Mouse (Mus musculus): ENCODE data around the gene Wfdc10. TPM values are rescaled to one million over a fixed set of nuclear protein-coding genes. Genes with fewer than 3 reads are reported as not detected.
"Not testable (repeated sequence)": the region's sequence is repeated elsewhere in the genome, so short reads cannot be mapped to it uniquely, and the experiment has no call there.

Gene Wfdc10
- total RNA-seq (2021), result not detected

DNA sequence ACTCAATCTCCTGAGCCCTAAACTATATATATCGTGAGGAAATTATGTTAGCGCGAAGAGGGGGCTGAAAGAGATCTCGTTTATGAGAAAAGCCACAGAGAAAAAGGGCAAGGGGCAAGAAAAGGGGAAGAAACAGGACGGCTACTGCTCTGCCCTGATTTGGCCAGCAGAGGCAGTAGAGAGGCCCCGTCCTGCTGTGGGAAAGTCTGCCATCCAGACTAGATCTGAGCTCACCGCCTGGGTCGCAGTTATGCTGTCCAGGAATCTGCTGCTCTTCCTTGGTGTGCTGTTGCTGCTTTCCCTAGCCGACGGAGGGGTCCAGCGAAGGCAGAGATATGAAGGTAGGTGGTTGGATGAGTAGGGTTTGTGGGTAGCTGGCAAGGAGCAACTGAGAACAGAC, at the start of gene Wfdc10:
TSS of gene Wfdc10 (plus strand) at position 189 of the 400 bp plus-strand sequence.
- DNase-seq (ENCODE audit: extremely low spot score in 1 of 2, low spot score in 1 of 2), result peak in 1 of 2 experiments; percentile 47

DNA sequence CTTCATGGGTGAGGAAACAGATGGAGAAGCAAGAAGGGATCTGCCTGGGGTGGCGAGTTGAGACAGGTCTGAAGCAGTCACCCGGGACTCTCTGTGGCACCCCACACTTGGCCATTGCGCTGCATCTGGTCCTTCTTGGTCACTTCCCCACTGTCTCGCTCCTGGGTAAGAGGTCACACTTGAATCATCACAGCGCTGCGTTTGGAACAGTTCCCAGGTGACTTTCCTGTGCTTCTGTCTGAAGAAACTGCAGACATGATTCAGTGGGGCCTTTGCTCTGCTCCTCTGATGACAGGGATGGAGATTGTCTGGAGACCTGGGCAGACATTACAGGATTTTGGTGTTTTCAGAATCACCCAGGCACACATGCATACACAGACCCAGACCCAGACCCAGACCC, 47.1 kb upstream of the Wfdc10 start:
- no peak for DNase-seq (ENCODE audit: extremely low spot score in 1 of 2, low spot score in 1 of 2)

DNA sequence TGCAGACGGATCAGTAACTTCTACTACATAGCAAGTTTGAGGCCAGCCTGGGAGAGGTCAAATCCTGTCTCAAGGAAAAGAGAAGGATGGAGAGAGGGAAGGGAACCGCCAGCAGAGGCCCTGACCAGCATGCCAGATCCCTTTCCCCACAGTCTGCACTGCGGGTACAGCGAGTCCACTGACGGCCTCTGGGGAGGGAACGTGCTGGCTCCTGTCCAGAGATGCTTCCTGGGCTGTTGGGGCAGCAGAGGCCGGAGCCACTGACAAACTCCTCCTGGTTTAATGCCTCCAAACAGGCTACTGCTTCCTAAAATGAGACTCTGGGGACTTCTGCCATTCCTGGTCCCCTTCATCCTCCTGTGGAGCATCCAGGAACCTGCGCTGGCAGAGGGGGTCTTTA, 42.4 kb upstream of the Wfdc10 start, which contains the start of the genes Wfdc6b and Wfdc8:
TSS of gene Wfdc6b (plus strand) at position 52 of the 400 bp plus-strand sequence.
TSS of gene Wfdc8 (minus strand) at position 156 of the 400 bp plus-strand sequence.
- DNase-seq (ENCODE audit: extremely low spot score in 1 of 2, low spot score in 1 of 2), result not testable (repeated sequence)

DNA sequence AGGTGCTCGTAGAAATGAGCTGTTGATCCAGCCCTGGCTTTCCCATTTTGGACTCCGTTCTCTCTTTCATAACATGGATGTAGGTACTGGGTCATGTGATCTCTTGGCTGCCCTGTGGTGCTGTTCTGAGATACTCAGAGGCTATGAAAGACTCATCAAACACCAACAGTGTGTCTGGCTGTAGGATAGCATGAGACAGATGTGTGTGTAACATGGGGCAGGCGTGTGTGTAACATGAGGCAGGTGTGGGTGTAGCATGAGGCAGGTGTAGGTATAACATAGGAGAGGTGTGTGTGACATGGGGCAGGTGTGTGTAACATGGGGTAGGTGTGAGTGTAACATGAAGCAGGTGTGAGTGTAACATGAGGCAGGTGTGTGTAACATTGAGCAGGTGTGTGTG, 40.5 kb upstream of the Wfdc10 start:
- DNase-seq (ENCODE audit: extremely low spot score in 1 of 2, low spot score in 1 of 2), result no peak

DNA sequence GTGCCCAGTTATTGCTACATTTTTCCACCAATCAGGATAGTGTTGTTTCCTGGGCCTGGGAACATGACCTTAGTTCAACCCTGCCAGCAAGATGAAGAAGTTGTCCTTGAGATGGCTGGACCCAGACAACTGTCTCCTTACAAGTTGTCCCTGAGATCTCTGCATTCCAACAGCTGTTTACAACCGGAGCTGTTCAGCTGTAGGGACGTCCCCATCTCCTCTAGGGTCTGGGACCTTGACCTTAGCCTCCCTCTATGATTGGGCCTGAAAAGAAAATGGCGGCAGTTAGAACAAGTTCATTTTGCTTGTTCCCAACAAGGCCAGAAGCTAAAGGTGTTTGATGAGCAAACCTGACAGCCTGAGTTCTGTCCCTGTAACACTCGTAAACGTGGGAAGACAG, 36.8 kb upstream of the Wfdc10 start:
- no peak for DNase-seq (ENCODE audit: extremely low spot score in 1 of 2, low spot score in 1 of 2)

DNA sequence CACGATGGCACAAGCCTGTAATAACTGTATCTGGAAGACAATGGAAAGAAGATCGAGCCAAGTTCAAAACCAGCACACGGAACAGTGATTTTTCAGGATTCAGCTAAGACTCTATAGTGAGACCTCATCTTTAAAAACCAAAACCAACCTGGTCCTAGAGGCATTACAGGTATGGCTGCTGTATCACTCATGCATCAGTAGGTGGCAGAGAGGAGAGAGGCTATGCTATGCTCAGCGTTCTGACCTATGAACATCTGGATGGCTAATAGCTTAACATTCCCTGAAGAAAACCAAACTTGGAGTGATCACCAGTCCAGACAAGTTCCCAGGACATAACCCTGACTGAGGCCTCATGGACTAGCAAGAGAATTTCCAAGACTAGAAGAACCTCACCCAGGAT, 34.1 kb upstream of the Wfdc10 start:
- no peak for DNase-seq (ENCODE audit: extremely low spot score in 1 of 2, low spot score in 1 of 2)

DNA sequence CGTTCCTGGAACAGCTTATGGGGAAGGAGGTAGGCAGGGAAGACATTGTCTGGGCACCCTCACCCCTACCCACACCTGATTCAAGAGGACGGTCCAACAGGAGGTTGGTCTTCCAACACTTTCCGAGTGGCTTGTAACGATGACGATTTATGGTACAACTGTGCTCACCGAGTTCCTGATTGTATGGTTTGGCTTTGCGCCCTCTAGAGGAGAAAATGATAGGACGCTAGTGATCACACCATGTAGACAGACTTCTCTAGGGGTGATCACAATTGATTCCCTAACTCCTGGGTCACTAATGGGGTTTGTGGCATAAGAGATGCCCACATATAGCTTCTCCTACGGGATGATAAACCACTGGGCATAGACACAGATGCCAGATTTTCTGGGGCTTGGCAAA, 20.6 kb upstream of the Wfdc10 start:
- DNase-seq (ENCODE audit: extremely low spot score in 1 of 2, low spot score in 1 of 2), result no peak

DNA sequence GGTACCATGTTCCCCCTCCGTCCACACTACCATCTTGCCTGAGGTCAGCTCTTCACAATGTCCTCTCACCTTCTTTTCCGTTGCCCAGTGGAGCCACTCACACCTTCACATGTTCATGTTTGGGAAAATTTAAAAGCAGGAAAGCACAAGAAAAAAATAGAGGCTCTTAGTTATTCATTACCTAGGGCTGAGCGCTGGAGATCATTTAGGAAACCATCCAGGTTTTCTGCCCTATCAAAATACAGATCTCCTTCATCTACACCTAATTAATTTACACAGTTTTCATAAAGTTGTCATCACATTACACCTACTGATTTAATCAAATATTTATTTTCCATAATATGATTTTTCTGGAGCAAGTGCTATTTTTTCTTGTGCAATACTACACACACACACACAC, 17.1 kb upstream of the Wfdc10 start, which contains the start of gene Wfdc16:
TSS of gene Wfdc16 (minus strand) at position 101 of the 400 bp plus-strand sequence.
- no peak for DNase-seq (ENCODE audit: extremely low spot score in 1 of 2, low spot score in 1 of 2)

DNA sequence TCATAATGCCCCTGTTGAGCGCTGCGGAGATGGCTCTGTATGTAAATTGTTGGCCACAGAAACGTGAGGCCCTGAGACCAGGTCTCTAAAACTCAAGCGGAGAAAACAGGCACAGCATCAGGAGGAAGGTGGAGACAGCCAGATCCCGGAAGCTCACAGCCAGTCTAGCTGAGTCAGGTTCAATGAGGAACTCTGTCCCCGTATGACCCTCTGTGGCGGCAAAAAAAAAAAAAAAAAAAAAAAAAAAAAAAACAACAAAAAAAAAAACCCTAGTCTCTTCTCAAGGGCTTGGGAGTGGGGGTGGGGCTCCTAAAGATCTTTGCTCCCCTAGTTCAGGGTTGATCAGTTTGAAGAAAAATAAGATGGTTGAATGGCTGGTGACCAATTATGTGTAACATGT, 14.7 kb upstream of the Wfdc10 start:
- DNase-seq (ENCODE audit: extremely low spot score in 1 of 2, low spot score in 1 of 2), result no peak

DNA sequence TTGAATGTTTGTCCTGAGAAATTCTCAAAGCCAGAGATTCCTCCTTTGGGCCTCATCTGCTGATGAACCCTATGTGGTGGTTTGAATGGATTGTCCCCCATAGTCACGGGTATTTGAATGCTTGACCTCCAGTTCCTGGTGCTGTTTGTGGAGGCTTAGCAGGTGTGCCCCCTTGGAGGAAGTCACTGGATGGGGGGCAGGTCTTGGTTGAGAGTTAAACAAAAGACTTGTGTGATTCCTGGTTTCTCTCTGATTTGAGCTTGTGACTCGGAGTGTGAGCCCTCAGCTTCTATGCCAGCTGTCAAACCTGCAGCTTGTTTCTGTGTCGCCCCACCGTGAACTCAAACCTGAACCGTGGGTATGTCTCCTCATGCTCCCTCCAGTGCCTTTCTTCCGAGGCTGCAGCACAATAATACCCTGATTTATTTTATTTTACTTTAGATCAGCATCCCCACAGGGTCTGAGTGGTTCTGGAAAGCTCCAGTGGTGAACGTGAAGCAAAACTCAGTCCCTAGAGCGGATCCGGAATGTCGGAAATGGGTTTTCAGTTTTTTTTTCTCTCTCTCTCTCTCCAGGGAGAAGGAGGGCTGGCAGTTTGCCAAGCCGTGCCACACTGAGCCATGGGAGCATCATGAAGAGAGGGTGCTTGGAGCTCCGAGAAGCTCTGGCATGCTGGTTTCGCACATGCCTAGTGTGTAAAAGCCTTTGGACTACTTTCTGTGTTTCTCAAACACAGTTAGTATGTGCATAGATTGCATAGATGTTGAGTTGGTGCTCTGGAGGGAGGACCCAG, 13.8 kb upstream of the Wfdc10 start:
- peak in 1 of 2 experiments; percentile 33 for DNase-seq (ENCODE audit: extremely low spot score in 1 of 2, low spot score in 1 of 2)

DNA sequence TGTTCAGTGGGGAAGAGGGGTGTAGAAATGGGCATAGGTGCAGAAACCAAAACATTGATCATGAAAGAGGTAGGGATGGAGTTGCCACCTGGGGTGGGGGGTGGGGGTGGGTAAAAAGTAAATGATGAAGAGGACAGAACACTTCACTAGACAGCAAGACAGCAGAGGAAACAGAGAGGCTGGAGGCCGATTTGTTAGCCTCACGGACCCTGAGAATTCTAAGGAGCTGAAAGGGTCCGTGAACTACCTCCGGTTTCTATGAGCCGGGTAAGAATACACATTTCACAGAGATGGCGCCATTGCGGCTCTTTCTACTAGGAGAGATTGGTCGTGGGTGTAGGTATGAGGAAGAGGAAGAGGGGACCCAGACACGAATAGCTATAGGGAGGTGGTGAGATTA, 637 bp downstream of the Wfdc10 start, which contains the start of gene Wfdc9:
TSS of gene Wfdc9 (minus strand) at position 101 of the 400 bp plus-strand sequence.
- DNase-seq (ENCODE audit: extremely low spot score in 1 of 2, low spot score in 1 of 2), result no peak

DNA sequence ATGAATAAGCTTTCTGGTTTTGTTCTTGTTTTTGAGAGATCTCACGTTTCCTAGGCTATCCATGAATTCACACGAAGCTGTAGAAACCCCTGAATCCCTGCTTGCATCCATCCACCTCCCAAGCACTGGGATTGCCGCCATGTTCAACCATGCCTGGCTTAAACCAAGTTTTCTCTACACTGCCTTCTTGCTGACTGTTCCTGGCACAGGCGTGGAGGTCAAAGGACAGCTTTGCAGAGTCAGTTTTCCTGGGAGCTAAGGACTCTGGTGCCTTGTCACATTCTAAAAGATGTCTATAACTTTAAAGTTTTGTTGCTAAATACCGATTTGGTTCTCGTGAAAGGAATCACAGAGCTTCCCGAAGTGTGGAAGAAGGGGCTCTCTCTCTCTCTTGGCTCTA, 9.0 kb downstream of the Wfdc10 start:
- no peak for DNase-seq (ENCODE audit: extremely low spot score in 1 of 2, low spot score in 1 of 2)

DNA sequence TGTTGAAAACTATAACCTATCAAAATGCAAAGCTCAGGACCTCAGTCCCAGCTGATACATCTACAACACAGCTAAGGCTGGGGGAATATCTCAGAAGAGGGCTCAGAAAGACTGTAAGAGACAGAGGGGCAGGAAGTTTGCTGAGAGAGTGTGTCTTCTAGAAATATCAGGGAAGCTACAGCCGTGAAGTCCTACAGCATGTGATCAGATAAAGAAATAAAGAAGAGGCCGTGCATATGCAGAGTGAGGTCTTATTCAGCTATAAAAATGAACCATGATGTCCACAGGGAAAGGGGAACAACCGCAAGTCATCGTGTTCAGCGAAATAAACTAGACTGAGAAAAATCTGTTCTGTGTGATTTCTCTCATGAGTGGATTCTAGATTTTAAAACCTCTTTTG, 14.4 kb downstream of the Wfdc10 start:
- DNase-seq (ENCODE audit: extremely low spot score in 1 of 2, low spot score in 1 of 2), result no peak

DNA sequence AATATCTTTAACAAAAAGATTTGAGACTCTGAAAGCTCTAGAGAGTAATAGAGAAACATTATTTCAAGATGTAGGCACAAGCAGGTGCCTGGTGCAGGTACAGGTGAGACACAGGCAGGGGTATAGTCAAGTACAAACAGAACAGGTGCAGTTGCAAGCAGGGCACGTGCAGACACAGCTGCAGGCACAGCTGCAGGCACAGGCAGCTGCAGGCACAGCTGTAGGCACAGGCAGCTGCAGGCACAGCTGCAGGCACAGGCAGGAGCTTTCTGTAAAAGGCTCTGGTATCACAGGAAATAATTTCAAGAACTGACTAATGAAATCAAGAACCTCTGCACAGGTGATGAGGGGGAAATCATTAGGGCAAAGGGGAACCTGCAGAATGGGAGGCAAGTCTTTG, 15.1 kb downstream of the Wfdc10 start:
- DNase-seq (ENCODE audit: extremely low spot score in 1 of 2, low spot score in 1 of 2), result no peak

DNA sequence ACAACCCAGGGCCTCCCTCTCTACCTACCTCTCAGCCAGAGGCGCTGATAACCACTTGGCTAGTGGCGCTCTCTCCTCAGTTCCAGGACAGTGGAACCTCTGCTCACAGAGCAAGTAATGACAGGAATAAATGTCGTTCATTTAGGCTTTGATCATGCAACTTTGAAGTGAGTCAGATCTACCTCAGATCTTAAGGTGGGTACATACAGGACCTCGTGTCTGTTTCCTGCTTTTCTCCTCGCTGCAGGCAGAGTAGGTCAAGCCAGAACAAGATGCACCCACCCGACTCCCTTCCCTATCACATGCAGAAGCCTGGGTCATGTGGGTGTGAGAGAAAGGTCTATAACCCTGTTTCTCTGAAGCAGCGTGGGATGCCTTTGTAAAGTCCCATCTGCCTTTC, 18.1 kb downstream of the Wfdc10 start, which contains the start of gene Wfdc11:
TSS of gene Wfdc11 (minus strand) at position 101 of the 400 bp plus-strand sequence.
- DNase-seq (ENCODE audit: extremely low spot score in 1 of 2, low spot score in 1 of 2), result no peak

DNA sequence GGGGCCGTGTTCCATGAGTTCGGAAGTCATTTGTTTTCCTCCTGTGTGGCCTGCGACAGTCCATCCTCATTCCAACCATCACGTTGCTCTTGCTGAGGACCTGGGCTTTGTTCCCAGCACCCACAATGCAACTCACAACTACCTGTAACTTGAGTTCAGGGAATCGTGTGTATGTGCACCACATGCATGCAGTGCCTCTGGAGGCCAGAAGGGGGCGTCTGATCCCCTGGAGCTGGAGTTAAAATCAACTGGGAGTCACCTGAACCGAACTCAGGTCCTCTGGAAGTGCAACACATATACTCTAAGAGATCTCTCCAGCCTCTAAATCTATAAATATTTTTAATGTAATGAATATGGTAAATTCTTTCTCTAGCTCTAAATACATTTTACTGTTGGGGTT, 20.3 kb downstream of the Wfdc10 start:
- no peak for DNase-seq (ENCODE audit: extremely low spot score in 1 of 2, low spot score in 1 of 2)

DNA sequence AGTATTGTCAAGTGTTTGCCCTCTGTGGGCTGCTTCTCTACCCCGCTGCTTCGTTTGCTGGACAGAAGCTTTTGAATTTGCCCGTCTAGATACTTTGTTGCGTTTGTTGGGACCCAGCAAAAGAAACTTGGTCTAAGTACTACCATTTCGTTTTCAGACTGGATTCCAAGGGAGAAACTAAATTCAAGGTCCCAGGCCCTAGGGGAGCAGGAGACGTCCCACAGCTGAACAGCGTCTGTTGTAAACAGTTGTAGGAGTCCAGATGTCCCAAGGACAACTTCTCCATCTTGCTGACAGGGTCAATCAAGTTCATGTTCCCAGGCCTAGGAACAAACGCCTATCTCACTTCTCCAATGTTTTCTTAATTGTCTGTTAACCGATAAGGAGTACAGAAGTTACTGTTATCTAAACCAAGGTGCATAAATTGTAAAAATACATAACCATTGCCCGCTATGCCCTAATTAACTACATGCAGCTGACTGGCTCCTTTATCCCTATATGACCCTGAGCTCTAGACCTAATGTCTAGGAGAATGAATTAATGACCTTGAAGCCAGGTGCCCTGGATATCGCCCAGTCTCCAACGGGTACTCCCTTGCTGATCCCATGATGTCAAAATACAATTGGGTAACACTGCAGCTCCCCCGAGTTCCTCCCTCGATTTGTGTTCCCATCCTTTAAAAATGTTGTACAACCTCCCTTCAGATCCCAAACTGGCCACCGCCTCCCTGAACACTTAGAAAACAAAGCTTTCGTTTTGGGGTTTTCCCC, 21.3 kb downstream of the Wfdc10 start:
- no peak for DNase-seq (ENCODE audit: extremely low spot score in 1 of 2, low spot score in 1 of 2)

DNA sequence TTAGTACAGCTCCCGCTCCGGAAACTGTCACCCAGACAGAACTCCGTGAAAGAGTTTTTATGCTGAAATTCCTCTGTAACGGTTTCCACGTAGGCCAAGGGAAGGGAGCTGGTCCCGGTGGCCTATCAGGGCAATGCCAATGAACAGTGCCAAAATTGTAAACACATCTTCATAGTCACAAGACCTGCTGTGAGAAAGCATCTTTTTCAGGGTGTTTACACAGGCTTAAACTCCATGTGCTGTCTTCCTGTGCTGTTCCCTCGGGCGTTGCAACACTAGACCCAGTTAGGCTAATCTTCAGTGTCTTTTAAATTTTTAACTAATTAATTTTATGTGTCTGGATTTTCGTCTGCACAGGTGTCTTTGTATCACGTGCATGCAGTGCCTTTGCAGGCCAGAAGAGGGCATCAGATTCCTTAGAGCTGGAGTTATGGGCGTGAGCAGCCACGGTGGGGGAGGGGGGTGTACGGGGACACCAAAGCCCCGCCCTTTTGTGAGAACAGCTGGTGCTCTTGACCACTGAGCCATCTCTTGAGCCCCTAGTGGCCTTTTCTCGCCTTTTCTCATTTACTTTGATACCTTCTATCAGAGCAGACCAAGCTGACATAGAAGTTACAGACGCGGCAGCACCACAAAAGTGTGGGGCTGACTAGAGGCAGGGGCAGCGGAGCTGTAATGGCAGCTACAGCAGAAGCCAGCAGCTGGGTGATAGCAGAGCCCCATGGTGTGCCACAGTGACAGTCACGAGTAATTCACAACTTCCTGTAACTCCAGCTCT, 23.2 kb downstream of the Wfdc10 start:
- peak; percentile 29 to 69 for DNase-seq (ENCODE audit: extremely low spot score in 1 of 2, low spot score in 1 of 2)

DNA sequence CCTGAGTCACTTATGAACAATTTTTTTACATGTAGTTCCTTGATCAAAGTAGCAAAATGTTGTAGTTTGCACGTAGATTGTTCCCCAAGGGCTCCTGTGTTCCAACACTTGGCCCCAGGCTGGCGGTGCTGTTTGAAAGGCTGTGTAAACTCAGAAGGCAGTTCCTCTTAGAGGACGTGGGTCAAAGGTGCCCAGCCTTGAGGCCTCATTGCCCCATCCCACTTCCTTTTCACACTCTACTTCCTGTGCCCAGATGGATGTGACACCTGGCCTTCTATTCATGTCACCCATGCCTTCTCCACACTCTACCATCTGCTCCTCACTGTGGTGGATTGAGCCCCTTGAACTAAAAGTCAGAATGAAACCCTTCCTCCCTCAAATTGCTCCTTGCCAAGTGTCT, 24.1 kb downstream of the Wfdc10 start:
- no peak for DNase-seq (ENCODE audit: extremely low spot score in 1 of 2, low spot score in 1 of 2)

DNA sequence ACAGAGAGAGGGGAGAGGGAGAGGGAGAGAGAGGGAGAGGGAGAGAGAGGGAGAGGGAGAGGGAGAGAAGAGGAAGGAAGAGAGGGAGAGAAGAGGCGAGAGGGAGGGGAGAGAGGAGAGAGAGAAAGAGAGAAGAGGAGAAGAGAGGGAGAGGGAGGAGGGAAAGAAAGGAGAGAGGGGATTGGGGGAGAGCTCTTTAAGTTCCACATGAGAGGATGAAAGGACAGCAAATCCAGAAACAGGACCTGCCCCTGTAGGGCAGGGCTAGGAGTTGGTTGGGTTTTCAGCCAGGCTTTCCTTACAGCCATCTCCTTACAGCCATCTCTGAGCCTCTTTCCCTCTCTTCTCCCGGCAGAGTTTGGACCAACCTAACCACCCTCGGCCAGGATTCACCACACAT, 29.0 kb downstream of the Wfdc10 start, which contains the start of gene Wfdc13:
TSS of gene Wfdc13 (plus strand) at position 301 of the 400 bp plus-strand sequence.
- no peak for DNase-seq (ENCODE audit: extremely low spot score in 1 of 2, low spot score in 1 of 2)
